Mouse (Mus musculus) heart, embryonic 11.5 days (tissue): ENCODE results near the gene Spata21. TPM values are rescaled to one million over a fixed set of nuclear protein-coding genes. Genes with fewer than 3 reads are reported as not detected.

Experiments
- ATAC-seq: fragments of 200-750 bp; cut with Nextera tagmentation; replicated peaks from 2 replicates; pipeline ENCODE4 v1.8.0; 2017; ENCODE audit warnings: moderate library complexity; ENCODE audit not compliant: insufficient number of reproducible peaks, low FRiP score, low TSS enrichment
- H3K27ac ChIP-seq: fragments of 300-500 bp; sonication (generic); 2 replicates; pipeline ENCODE4 v1.5.1; 2014; ENCODE audit warnings: mild to moderate bottlenecking, low read depth, low read length
- H3K27me3 ChIP-seq: fragments of 300-500 bp; sonication (generic); 2 replicates; pipeline ENCODE4 v1.6.1; 2014; ENCODE audit warnings: mild to moderate bottlenecking, low read length, mixed read lengths; ENCODE audit not compliant: control insufficient read depth, insufficient read depth
- H3K36me3 ChIP-seq: fragments of 300-500 bp; sonication (generic); 2 replicates; pipeline ENCODE4 v1.6.1; 2014; ENCODE audit warnings: mild to moderate bottlenecking, low read length, moderate library complexity, mixed read lengths; ENCODE audit not compliant: control insufficient read depth, insufficient read depth
- H3K4me1 ChIP-seq: fragments of 300-500 bp; sonication (generic); 2 replicates; pipeline ENCODE4 v1.6.1; 2014; ENCODE audit warnings: low read length; ENCODE audit not compliant: control insufficient read depth, insufficient read depth
- H3K4me2 ChIP-seq: fragments of 300-500 bp; sonication (generic); 2 replicates; pipeline ENCODE4 v1.6.1; 2014; ENCODE audit warnings: mild to moderate bottlenecking, moderate library complexity
- H3K4me3 ChIP-seq: fragments of 300-500 bp; sonication (generic); 2 replicates; pipeline ENCODE4 v1.5.1; 2014; ENCODE audit warnings: low read depth, low read length
- H3K9ac ChIP-seq: fragments of 300-500 bp; sonication (generic); 2 replicates; pipeline ENCODE4 v1.6.1; 2014; ENCODE audit warnings: mild to moderate bottlenecking, low read depth, low read length, moderate library complexity
- H3K9me3 ChIP-seq: fragments of 300-500 bp; sonication (generic); replicated peaks from 2 replicates; pipeline ENCODE4 v1.6.1; 2016; ENCODE audit warnings: low read length; ENCODE audit not compliant: control insufficient read depth
- WGBS: fragments of 180-500 bp; shearing (Covaris S2); extraction: QIAGEN DNeasy Blood & Tissue Kit; methylation state at CpG from one replicate; pipeline ENCODE4 v1.1.7; 2014; ENCODE audit not compliant: insufficient replicate concordance; 5-methylcytosine and 5-hydroxymethylcytosine counted together
- polyA plus RNA-seq: library from polyadenylated mRNA; unstranded; fragments of >200 nt; fragmentation: Nextera tagmentation; extraction: Ambion mirVana; gene quantifications from 2 replicates; pipeline ENCODE4 v1.2.1, GENCODE M21; 2014

Spata21 gene
- 0.64 TPM in 1 of 2 replicates, not detected in the other for polyA plus RNA-seq

DNA sequence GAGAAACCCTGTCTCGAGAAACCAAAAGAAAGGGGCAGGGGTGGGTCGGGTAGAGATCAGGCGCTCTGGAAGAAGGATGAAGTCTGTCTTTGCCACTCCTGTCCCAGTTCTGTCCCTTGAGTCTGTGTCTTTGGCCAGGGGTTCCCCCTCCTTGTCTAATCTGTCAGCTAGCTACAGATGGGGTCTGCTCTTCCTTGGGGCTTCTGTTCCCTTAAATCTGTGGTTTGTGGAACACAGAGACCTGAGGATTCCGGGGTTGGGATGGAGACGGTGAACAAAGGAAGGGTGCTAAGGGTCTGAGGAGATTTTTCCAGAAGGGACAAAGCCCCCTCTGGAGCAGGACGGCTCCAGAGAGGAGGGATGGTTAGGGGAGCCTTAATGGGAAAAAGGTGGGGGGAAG lies at the start of gene Spata21:
TSS of gene Spata21 (plus strand) at position 301 of the 400 bp plus-strand sequence.
- H3K9ac ChIP-seq: no peak within 1 kb of the TSS
- no peaks in the 10 kb centered on the region for H3K9me3 ChIP-seq
- H3K4me3 ChIP-seq: no peak within 1 kb of the TSS
- H3K4me2 ChIP-seq: no peak within 1 kb of the TSS
- no peaks in the 10 kb centered on the region for H3K36me3 ChIP-seq
- WGBS: 67% methylated on average over 6 of the region's 6 CpGs
- H3K27ac ChIP-seq: no peak within 1 kb of the TSS
- H3K4me1 ChIP-seq: no peaks in the 10 kb centered on the region
- no peaks in the 10 kb centered on the region for H3K27me3 ChIP-seq
- no peak for ATAC-seq

- no peak overlapping the region for H3K9ac ChIP-seq
These were observed 47.0 kb upstream of the Spata21 start for GRCm38 (mm10) chr4:141041117-141041516.

DNA sequence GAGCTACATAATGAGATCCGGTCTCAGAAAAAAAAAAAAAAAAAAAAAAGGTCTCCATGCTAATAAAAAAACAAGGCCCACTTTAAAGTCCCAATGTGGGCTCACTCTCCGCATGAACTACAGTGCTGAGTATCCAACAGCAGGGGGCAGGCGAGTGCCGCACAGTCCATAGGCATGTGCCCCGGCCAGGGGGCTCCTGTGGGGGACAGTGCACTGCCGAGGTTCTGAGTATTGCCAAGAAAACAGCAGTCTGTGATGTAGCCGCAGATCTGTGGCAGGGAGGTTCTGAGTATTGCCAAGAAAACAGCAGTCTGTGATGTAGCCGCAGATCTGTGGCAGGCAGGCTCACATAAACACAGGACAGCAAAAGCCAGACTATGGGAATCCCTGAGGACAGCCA lies 43.3 kb upstream of the Spata21 start:
- Histone ChIP-seq H3K9ac (no peak overlapping the region), H3K27me3 (no peaks in the 10 kb centered on the region), H3K27ac (no peak overlapping the region), H3K4me2 (no peak overlapping the region), H3K36me3 (peaks cover 6% of the 10 kb centered on the region), H3K4me3 (no peak overlapping the region), H3K9me3 (no peaks in the 10 kb centered on the region), H3K4me1 (no peaks in the 10 kb centered on the region; the same call in 1 of the 2 replicates)
- ATAC-seq: no peak
- 28% methylated on average over 8 of the region's 8 CpGs for WGBS

More at GRCm38 (mm10) chr4:141041117-141041516, 47.0 kb upstream of the Spata21 start:
- H3K4me2 ChIP-seq: peak overlapping the region; percentile 17
- H3K27me3 ChIP-seq: no peaks in the 10 kb centered on the region
- no peaks in the 10 kb centered on the region; the same call in 1 of the 2 replicates for H3K4me1 ChIP-seq
- H3K36me3 ChIP-seq: peaks cover 6% of the 10 kb centered on the region
- H3K9me3 ChIP-seq: no peaks in the 10 kb centered on the region
- no peak overlapping the region for H3K27ac ChIP-seq
- H3K4me3 ChIP-seq: no peak overlapping the region
- WGBS: 46% methylated on average over 12 of the region's 12 CpGs
- no peak for ATAC-seq

DNA sequence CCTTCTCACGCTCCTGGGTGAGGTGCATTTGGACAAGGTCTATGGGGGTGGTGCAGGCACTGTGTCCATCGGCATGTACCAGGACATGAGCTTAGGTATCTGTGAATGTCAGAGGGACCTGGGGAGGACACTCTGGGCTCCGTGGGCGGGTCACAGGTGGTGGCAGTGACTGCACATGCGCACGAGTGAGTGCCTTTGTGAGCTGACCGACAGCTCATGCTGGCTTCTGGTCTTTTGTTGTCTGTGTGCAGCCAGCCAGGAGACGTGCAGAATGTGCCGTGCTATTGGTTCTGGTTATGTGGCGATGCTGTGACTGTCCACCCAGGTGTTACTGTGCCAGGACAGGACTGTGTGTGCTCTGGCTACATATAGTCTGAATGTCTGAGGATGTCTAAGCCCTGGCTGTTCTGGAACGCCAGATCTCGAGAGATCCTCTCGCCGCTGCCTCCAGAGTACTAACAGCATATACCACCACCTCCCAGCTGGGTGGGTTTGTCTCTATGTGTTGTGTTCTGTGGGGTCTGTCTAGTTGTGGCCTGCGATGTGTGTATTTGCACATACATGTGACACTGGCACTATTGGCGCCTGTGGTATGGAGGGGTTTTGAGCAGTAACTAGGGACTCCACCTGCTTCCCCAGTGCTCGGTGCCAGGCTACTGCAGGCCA lies 39.2 kb upstream of the Spata21 start:
- Histone ChIP-seq H3K4me2 (no peak overlapping the region), H3K4me3 (no peak overlapping the region), H3K9ac (0 out of 2 replicates have a peak overlapping the region, but pooled peaks have one; percentile 24), H3K4me1 (peaks cover 12% of the 10 kb centered on the region; the same call in 1 of the 2 replicates), H3K27me3 (no peaks in the 10 kb centered on the region), H3K27ac (no peak overlapping the region), H3K36me3 (peaks cover 6% of the 10 kb centered on the region), H3K9me3 (no peaks in the 10 kb centered on the region)
- no peak for ATAC-seq
- WGBS: 89% methylated on average over 17 of the region's 17 CpGs

- no peak overlapping the region for H3K27ac ChIP-seq
- 60% methylated on average over 4 of the region's 4 CpGs for WGBS
- peaks cover 6% of the 10 kb centered on the region for H3K36me3 ChIP-seq
- H3K27me3 ChIP-seq: no peaks in the 10 kb centered on the region
- no peak for ATAC-seq
- H3K4me3 ChIP-seq: no peak overlapping the region
- H3K9me3 ChIP-seq: no peaks in the 10 kb centered on the region
- H3K4me1 ChIP-seq: peaks cover 12% of the 10 kb centered on the region; the same call in 1 of the 2 replicates
- H3K4me2 ChIP-seq: no peak overlapping the region
- no peak overlapping the region for H3K9ac ChIP-seq
These were observed 38.7 kb upstream of the Spata21 start for GRCm38 (mm10) chr4:141049476-141049835.

GRCm38 (mm10) chr4:141052442-141052841 lies 35.7 kb upstream of the Spata21 start:
- H3K36me3 ChIP-seq: peaks cover 2% of the 10 kb centered on the region; the same call in 1 of the 2 replicates
- 81% methylated on average over 12 of the region's 12 CpGs for WGBS

GRCm38 (mm10) chr4:141053138-141053537 lies 35.0 kb upstream of the Spata21 start:
- H3K27me3 ChIP-seq: no peaks in the 10 kb centered on the region
- no peaks in the 10 kb centered on the region for H3K9me3 ChIP-seq
- H3K9ac ChIP-seq: peak overlapping the region; percentile 54
- H3K27ac ChIP-seq: 0 out of 2 replicates have a peak overlapping the region, but pooled peaks have one; percentile 32
- H3K36me3 ChIP-seq: peaks cover 2% of the 10 kb centered on the region; the same call in 1 of the 2 replicates
- peak overlapping the region; percentile 44 for H3K4me2 ChIP-seq
- no peak overlapping the region for H3K4me3 ChIP-seq
- 49% methylated on average over 8 of the region's 8 CpGs for WGBS
- peaks cover 12% of the 10 kb centered on the region; the same call in 1 of the 2 replicates for H3K4me1 ChIP-seq
- ATAC-seq: no peak; the same call in 1 of the 2 replicates

More at GRCm38 (mm10) chr4:141052442-141052841, 35.7 kb upstream of the Spata21 start:
- H3K4me3 ChIP-seq: no peak overlapping the region
- ATAC-seq: no peak
- H3K4me1 ChIP-seq: peaks cover 12% of the 10 kb centered on the region; the same call in 1 of the 2 replicates
- H3K9me3 ChIP-seq: no peaks in the 10 kb centered on the region
- H3K9ac ChIP-seq: peak overlapping the region; percentile 54
- no peak overlapping the region for H3K4me2 ChIP-seq
- no peaks in the 10 kb centered on the region for H3K27me3 ChIP-seq
- no peak overlapping the region for H3K27ac ChIP-seq

DNA sequence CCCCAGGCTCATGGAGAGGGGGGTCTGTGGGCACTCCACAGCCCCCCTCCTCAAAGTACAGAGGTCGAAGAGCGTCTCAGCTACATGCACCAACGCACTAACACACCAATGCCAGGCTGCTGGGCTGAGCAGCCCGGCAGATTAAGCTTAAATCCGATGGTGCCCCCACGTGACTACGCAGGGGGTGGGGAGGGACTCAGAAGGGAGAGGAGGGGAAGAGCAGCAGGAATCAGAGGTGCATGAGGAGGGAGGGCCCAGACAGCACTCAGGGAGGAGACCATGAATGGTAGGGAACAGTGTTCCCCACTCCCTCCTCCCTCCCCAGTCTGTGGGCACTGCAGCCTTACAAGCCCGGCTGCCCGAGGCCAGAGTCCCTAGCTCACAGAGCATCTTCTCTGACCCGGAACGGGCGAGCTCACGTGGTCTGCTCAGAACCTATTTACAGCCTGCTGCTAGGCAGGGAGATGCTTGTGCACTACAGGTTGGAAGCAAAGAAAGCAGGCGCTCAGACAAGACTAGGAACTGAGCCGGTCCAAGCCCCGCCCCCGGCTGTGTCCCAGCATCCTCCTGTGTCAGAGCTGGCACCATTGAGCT lies 34.5 kb upstream of the Spata21 start:
- ATAC-seq: 0 out of 2 replicates have a peak, but pooled peaks have one; percentile 20
- H3K4me3 ChIP-seq: 0 out of 2 replicates have a peak overlapping the region, but pooled peaks have one; percentile 12
- H3K27me3 ChIP-seq: no peaks in the 10 kb centered on the region
- H3K9me3 ChIP-seq: no peaks in the 10 kb centered on the region
- WGBS: 34% methylated on average over 17 of the region's 17 CpGs
- peaks cover 12% of the 10 kb centered on the region; the same call in 1 of the 2 replicates for H3K4me1 ChIP-seq
- H3K9ac ChIP-seq: peak overlapping the region; percentile 54
- peaks cover 2% of the 10 kb centered on the region; the same call in 1 of the 2 replicates for H3K36me3 ChIP-seq
- peak overlapping the region; percentile 44 for H3K4me2 ChIP-seq
- 0 out of 2 replicates have a peak overlapping the region, but pooled peaks have one; percentile 32 for H3K27ac ChIP-seq
